16 mouse cellular contexts compared by ENCODE assay signal in the genomic region with DNA sequence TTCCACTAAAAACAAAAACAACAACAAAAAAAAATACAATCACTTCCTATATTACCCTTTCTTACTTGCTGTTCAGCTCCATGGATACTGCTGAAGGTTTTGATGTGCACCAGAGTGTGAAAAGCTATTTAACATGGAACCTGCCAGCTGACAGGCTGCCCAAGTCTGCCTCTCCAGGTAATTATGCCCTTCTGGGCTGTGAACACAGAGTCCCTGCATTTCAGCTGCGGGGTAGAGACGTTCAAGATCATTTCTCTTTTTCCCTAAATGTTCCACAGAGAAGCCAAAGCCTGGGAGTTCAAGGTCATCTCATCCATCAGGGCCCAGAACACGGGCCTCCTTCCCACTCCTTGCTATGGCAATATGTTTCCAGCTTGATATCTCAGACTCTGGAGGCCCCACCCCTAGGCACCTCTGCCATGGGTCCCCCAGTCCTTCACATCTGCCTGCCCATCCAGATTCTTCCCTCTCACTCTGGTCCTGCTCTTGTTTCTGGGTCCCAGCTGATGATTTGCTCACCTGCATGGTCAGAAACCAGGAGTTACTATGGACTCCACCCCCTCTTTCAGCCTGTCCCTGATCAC.
DNase-seq lines count a peak whose midpoint lies in the region; ATAC-seq lines count a peak whose summit lies in the region.
"Had no signal": no experiment of that assay in that cellular context is flagged by ENCODE, and none has a peak within 500 bp of the region (broad histone marks: within the 10 kb centered on the region; RNA-seq: fewer than 3 reads in every experiment).

No protein-coding gene starts in this region.

- ATAC-seq in forebrain, embryonic 13.5 days, result peak; percentile 62; the same call in 1 of the 2 replicates
- no peak for ATAC-seq in forebrain, embryonic 12.5 days (ENCODE audit: low FRiP score)
- ATAC-seq in forebrain, embryonic 16.5 days, result peak; percentile 62; the same call in 1 of the 2 replicates
- ATAC-seq: intestine, embryonic 15.5 days; midbrain, embryonic 13.5 days had no signal

- no peak overlapping the region for H3K27ac ChIP-seq in forebrain, embryonic 13.5 days
- H3K27ac ChIP-seq in forebrain, embryonic 12.5 days, result no peak overlapping the region
- no peak overlapping the region for H3K27ac ChIP-seq in forebrain, embryonic 16.5 days (ENCODE audit: low read length)
- H3K27ac ChIP-seq: heart, embryonic 10.5 days; intestine, embryonic 15.5 days; macrophage; midbrain, embryonic 13.5 days had no signal

- H3K4me3 ChIP-seq in forebrain, embryonic 13.5 days, result no peak overlapping the region
- H3K4me3 ChIP-seq in forebrain, embryonic 12.5 days (replicated peaks), result no peak overlapping the region
- H3K4me3 ChIP-seq in forebrain, embryonic 16.5 days (replicated peaks; ENCODE audit: low read length), result no peak overlapping the region
- H3K4me3 ChIP-seq: heart, embryonic 10.5 days; intestine, embryonic 15.5 days; midbrain, embryonic 13.5 days had no signal

- WGBS in forebrain, embryonic 13.5 days, result 50% methylated on average over 3 of the region's 3 CpGs
- 76% methylated on average over 3 of the region's 3 CpGs for WGBS in forebrain, embryonic 12.5 days
- 29% methylated on average over 3 of the region's 3 CpGs for WGBS in forebrain, embryonic 16.5 days

- H3K9me3 ChIP-seq in forebrain, embryonic 13.5 days (replicated peaks), result no peaks in the 10 kb centered on the region
- H3K9me3 ChIP-seq in forebrain, embryonic 12.5 days, result no peaks in the 10 kb centered on the region
- H3K9me3 ChIP-seq in forebrain, embryonic 16.5 days (ENCODE audit: control insufficient read depth, low read length), result peaks cover 8% of the 10 kb centered on the region; the same call in 1 of the 2 replicates
- H3K9me3 ChIP-seq: heart, embryonic 10.5 days; intestine, embryonic 15.5 days; midbrain, embryonic 13.5 days had no signal

- no peaks in the 10 kb centered on the region for H3K4me1 ChIP-seq in forebrain, embryonic 13.5 days
- H3K4me1 ChIP-seq in forebrain, embryonic 12.5 days, result no peaks in the 10 kb centered on the region
- no peaks in the 10 kb centered on the region for H3K4me1 ChIP-seq in forebrain, embryonic 16.5 days (replicated peaks; ENCODE audit: control insufficient read depth, insufficient read depth, low read length)
- H3K4me1 ChIP-seq: heart, embryonic 10.5 days; intestine, embryonic 15.5 days; midbrain, embryonic 13.5 days had no signal

- H3K36me3 ChIP-seq in forebrain, embryonic 13.5 days (ENCODE audit: poor library complexity, severe bottlenecking), result no peaks in the 10 kb centered on the region
- no peaks in the 10 kb centered on the region for H3K36me3 ChIP-seq in forebrain, embryonic 12.5 days (replicated peaks)
- peaks cover 4% of the 10 kb centered on the region; the same call in 1 of the 2 replicates for H3K36me3 ChIP-seq in forebrain, embryonic 16.5 days (ENCODE audit: control insufficient read depth, insufficient read depth)
- H3K36me3 ChIP-seq: heart, embryonic 10.5 days; intestine, embryonic 15.5 days; midbrain, embryonic 13.5 days had no signal

- no peaks in the 10 kb centered on the region for H3K27me3 ChIP-seq in forebrain, embryonic 13.5 days
- no peaks in the 10 kb centered on the region for H3K27me3 ChIP-seq in forebrain, embryonic 12.5 days
- H3K27me3 ChIP-seq in forebrain, embryonic 16.5 days (replicated peaks; ENCODE audit: control insufficient read depth, insufficient read depth, low read length), result no peaks in the 10 kb centered on the region
- H3K27me3 ChIP-seq: intestine, embryonic 15.5 days; midbrain, embryonic 13.5 days had no signal

- peak; percentile 50 for DNase-seq in left cerebral cortex, postnatal 4 days
- DNase-seq in left cerebral cortex, postnatal 36 days (ENCODE audit: low spot score in 2 of 2), result no peak
- DNase-seq in kidney, postnatal 14 days, result peak; percentile 63
- no peak for DNase-seq in lung, postnatal 14 days
- no peak for DNase-seq in thymus, postnatal 36 days
- DNase-seq: cerebellum, adult 11 months; gastrocnemius, postnatal 36 days; heart, postnatal 14 days; lung, adult 18-20 months had no signal

- H3K4me2 ChIP-seq in forebrain, embryonic 13.5 days, result no peak overlapping the region
- H3K4me2 ChIP-seq in forebrain, embryonic 12.5 days, result no peak overlapping the region
- no peak overlapping the region for H3K4me2 ChIP-seq in forebrain, embryonic 16.5 days (ENCODE audit: low read length)
- H3K4me2 ChIP-seq: intestine, embryonic 15.5 days; midbrain, embryonic 13.5 days had no signal

- H3K9ac ChIP-seq in forebrain, embryonic 13.5 days, result no peak overlapping the region
- H3K9ac ChIP-seq in forebrain, embryonic 12.5 days, result no peak overlapping the region
- H3K9ac ChIP-seq in forebrain, embryonic 16.5 days (replicated peaks; ENCODE audit: low read depth, low read length), result no peak overlapping the region
- H3K9ac ChIP-seq: intestine, embryonic 15.5 days; midbrain, embryonic 13.5 days had no signal

- intact Hi-C loops in left cerebral cortex, postnatal 4 days (cut with DNase I), result no loop called here
- intact Hi-C loops in left cerebral cortex, postnatal 36 days (cut with DNase I), result no loop called here

Comparison
In these comparisons a context has a peak if more than half of its experiments do, and no peak if none do; other contexts are left out.
1. DNase-seq: peak in left cerebral cortex, postnatal 4 days (single experiment) and kidney, postnatal 14 days (single experiment); none in left cerebral cortex, postnatal 36 days (0 of 2), lung, postnatal 14 days (single experiment) and thymus, postnatal 36 days (0 of 2).